Mouse (Mus musculus): ENCODE measurements around the gene Atf5. TPM values are rescaled to one million over a fixed set of nuclear protein-coding genes. Genes with fewer than 3 reads are reported as not detected.

The Atf5 gene
- total and polyA plus RNA-seq, 3 experiments = 13.4 to 82.3 (median 71.1) TPM

DNA sequence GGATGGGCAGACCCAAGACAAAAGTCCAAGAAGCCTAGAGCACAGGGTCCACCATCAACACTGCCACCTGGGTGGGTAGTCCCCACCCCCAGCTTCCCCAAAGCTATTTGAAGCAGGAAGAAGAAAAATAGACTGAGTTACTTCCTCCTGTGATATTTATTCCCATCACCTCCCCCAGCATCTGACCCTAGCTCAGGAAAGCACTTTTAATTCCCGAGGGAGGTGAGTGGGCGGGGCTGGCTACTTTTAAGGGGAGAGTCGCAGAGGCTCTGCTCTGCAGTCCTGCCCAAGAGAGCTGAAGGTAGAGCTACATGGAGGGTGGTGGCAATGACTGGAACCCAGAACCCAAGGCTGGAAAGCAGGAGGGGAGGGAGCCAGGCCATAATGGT, 19.6 kb upstream of the Atf5 start (continued):
- TF ChIP-seq HCFC1 (IDR thresholded peaks at IDR 0.05; ENCODE audit: low read depth, low read length) (peak; percentile 30; the same call in 1 of the 2 replicates), ZMIZ1 (IDR thresholded peaks at IDR 0.05; ENCODE audit: low read depth, low read length) (peak; percentile 94), POLR2A (IDR thresholded peaks at IDR 0.05; ENCODE audit: low read depth, low read length) (peak; percentile 78), JUN (IDR thresholded peaks at IDR 0.05; ENCODE audit: insufficient read depth, low read depth, low read length) (no peak), NRF1 (IDR thresholded peaks at IDR 0.05; ENCODE audit: low read depth, low read length) (no peak), BHLHE40 (IDR thresholded peaks at IDR 0.05; ENCODE audit: low read depth, low read length) (peak; percentile 27; the same call in 1 of the 2 replicates), POLR2AphosphoS2 (IDR thresholded peaks at IDR 0.05; ENCODE audit: low read depth, low read length) (no peak; the same call in none of the 2 replicates), E2F4 (IDR thresholded peaks at IDR 0.05; ENCODE audit: insufficient replicate concordance, low read depth, low read length) (no peak), PAX5 (IDR thresholded peaks at IDR 0.05; ENCODE audit: low read length) (no peak), NELFE (IDR thresholded peaks at IDR 0.05; ENCODE audit: low read depth, low read length) (0 out of 2 replicates have a peak, but pooled peaks have one; percentile 68), TBP (conservative IDR thresholded peaks at IDR 0.05; ENCODE audit: low read depth, low read length) (peak; percentile 78), SMC3 (IDR thresholded peaks at IDR 0.05; ENCODE audit: low read depth, low read length) (no peak), RAD21 (IDR thresholded peaks at IDR 0.05; ENCODE audit: low read depth, low read length) (no peak), RCOR1 (conservative IDR thresholded peaks at IDR 0.05; ENCODE audit: low read depth, low read length) (no peak)

DNA sequence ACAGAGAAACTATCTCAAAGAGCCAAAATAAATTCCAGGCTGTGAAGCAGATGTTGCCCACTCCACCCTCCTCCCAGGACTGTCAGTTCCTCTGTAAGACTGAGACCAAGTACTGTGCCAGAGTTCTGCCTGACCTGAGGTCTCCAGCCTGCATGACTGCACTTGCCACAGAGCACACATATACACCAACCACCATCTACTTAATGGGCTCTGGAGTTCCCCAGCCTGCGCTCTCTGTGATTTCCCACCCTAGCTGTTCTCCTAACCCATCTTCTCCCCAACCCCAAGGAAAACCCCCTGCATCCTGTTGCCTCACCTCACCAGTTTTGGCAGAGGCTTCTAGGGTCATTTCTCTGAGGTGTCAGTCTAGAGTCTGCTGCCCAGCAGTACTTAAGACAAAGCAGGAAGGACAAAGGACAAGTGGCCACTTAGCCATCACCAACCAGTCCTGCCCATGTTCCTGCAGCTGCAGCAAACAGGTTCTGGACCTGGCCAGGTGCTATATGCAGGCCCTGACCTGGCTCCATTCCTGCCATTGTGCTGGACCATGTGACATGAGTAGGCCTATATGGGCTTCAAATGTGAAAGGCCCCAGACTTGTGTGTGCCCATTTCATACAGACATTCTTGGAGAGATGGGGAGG, 19.0 kb upstream of the Atf5 start:
- peak; percentile 74 for DNase-seq (ENCODE audit: extremely low read depth)
- Histone ChIP-seq H3K4me1 (ENCODE audit: control insufficient read depth in 1 of 2, insufficient read depth in 2 of 2) (peaks cover 32 to 82% of the 10 kb centered on the region in 2 experiments), H3K27me3 (replicated peaks) (no peaks in the 10 kb centered on the region), H3K4me3 (replicated peaks in 1 of 3; ENCODE audit: low read depth in 2 of 3, low read length in 2 of 3, poor library complexity in 1 of 3) (peak overlapping the region in 1 of 3 experiments; percentile 47), H3K27ac (ENCODE audit: insufficient read depth, low read depth) (peak overlapping the region; percentile 100), H3K4me2 (ENCODE audit: insufficient read depth, low read depth, poor library complexity, severe bottlenecking) (peak overlapping the region; percentile 81), H3K9ac (ENCODE audit: insufficient read depth, low read depth) (peak overlapping the region; percentile 55), H3K79me2 (replicated peaks; ENCODE audit: control insufficient read depth, extremely low read depth, insufficient read depth, poor library complexity, severe bottlenecking) (peaks cover 33% of the 10 kb centered on the region), H3K36me3 (replicated peaks in 1 of 2; ENCODE audit: control insufficient read depth in 1 of 2, insufficient read depth in 1 of 2, low read length in 1 of 2) (peaks cover 47 to 66% of the 10 kb centered on the region in 2 experiments), H3K9me3 (replicated peaks; ENCODE audit: low read length) (peaks cover 30% of the 10 kb centered on the region)
- dilution Hi-C loops (cut with MboI; ENCODE audit: extremely low pct_ligation_motif_present, extremely low pct_unique_long_range_greater_than_20kb, low sequenced_read_pairs) (no loop called here), in situ Hi-C loops (cut with MboI; ENCODE audit: low pct_ligation_motif_present, low pct_unique_long_range_greater_than_20kb, low sequenced_read_pairs) (no loop called here)
- peak; percentile 84 for TF ChIP-seq ETS1 (conservative IDR thresholded peaks at IDR 0.05; ENCODE audit: low read depth, low read length)
- TF ChIP-seq CHD2 (IDR thresholded peaks at IDR 0.05; ENCODE audit: low read length) = 0 out of 2 replicates have a peak, but pooled peaks have one; percentile 55
- TF ChIP-seq RCOR1 (conservative IDR thresholded peaks at IDR 0.05; ENCODE audit: low read depth, low read length) = peak; percentile 88
- 0 out of 2 replicates have a peak, but pooled peaks have one; percentile 18 for TF ChIP-seq ELF1 (IDR thresholded peaks at IDR 0.05; ENCODE audit: low read depth, low read length)
- peak; percentile 86 for TF ChIP-seq IRF4 (IDR thresholded peaks at IDR 0.05; ENCODE audit: low read depth, low read length)
- TF ChIP-seq USF2 (conservative IDR thresholded peaks at IDR 0.05; ENCODE audit: low read depth, low read length) = no peak
- TF ChIP-seq MAZ (IDR thresholded peaks at IDR 0.05; ENCODE audit: low read depth, low read length) = peak; percentile 58; the same call in 1 of the 2 replicates
- TF ChIP-seq CTCF (conservative IDR thresholded peaks at IDR 0.05 in 1 of 2, IDR thresholded peaks at IDR 0.05 in 1 of 2; ENCODE audit: low read depth in 2 of 2, low read length in 2 of 2) = no peak
- peak; percentile 49 for TF ChIP-seq MAX (IDR thresholded peaks at IDR 0.05; ENCODE audit: low read length)
- TF ChIP-seq MYC (IDR thresholded peaks at IDR 0.05; ENCODE audit: low read depth, low read length) = peak; percentile 54; the same call in 1 of the 2 replicates
- TF ChIP-seq ZMIZ1 (IDR thresholded peaks at IDR 0.05; ENCODE audit: low read depth, low read length) = 0 out of 2 replicates have a peak, but pooled peaks have one; percentile 37
- 0 out of 2 replicates have a peak, but pooled peaks have one; percentile 41 for TF ChIP-seq TBP (conservative IDR thresholded peaks at IDR 0.05; ENCODE audit: low read depth, low read length)
- TF ChIP-seq EP300 (IDR thresholded peaks at IDR 0.05; ENCODE audit: low read length) = peak; percentile 78
- peak; percentile 51; the same call in 1 of the 2 replicates for TF ChIP-seq MAFK (IDR thresholded peaks at IDR 0.05; ENCODE audit: insufficient replicate concordance, low read length)
- TF ChIP-seq POLR2AphosphoS2 (IDR thresholded peaks at IDR 0.05; ENCODE audit: low read depth, low read length) = no peak; the same call in 1 of the 2 replicates
- peak; percentile 91 for TF ChIP-seq TCF12 (IDR thresholded peaks at IDR 0.05; ENCODE audit: low read depth, low read length)
- TF ChIP-seq NRF1 (IDR thresholded peaks at IDR 0.05; ENCODE audit: low read depth, low read length) = peak; percentile 46; the same call in 1 of the 2 replicates
- peak; percentile 55; the same call in 1 of the 2 replicates for TF ChIP-seq SIN3A (IDR thresholded peaks at IDR 0.05; ENCODE audit: low read length)
- TF ChIP-seq ZNF384 (IDR thresholded peaks at IDR 0.05; ENCODE audit: low read depth, low read length) = no peak
- TF ChIP-seq JUN (IDR thresholded peaks at IDR 0.05; ENCODE audit: insufficient read depth, low read depth, low read length) = no peak
- TF ChIP-seq UBTF (IDR thresholded peaks at IDR 0.05; ENCODE audit: low read depth, low read length) = 0 out of 2 replicates have a peak, but pooled peaks have one; percentile 56
- no peak for TF ChIP-seq GABPA (IDR thresholded peaks at IDR 0.05; ENCODE audit: insufficient replicate concordance, low read depth, low read length)
- TF ChIP-seq HCFC1 (IDR thresholded peaks at IDR 0.05; ENCODE audit: low read depth, low read length) = peak; percentile 22; the same call in 1 of the 2 replicates
- 0 out of 2 replicates have a peak, but pooled peaks have one; percentile 35 for TF ChIP-seq KAT2A (IDR thresholded peaks at IDR 0.05; ENCODE audit: insufficient replicate concordance, low read length)
- peak; percentile 99 for TF ChIP-seq CHD1 (IDR thresholded peaks at IDR 0.05; ENCODE audit: low read depth, low read length)
- peak; percentile 90 for TF ChIP-seq MEF2A (IDR thresholded peaks at IDR 0.05; ENCODE audit: borderline replicate concordance, low read depth, low read length)
- TF ChIP-seq RAD21 (IDR thresholded peaks at IDR 0.05; ENCODE audit: low read depth, low read length) = no peak; the same call in 1 of the 2 replicates
- no peak for TF ChIP-seq JUND (conservative IDR thresholded peaks at IDR 0.05; ENCODE audit: low read depth, low read length)

Measured in CH12.LX (cell line).